In genomic region chr4:155847591-155848352, GRCm38 (mm10) we compare ENCODE assay signal across 8 mouse cellular contexts. TPM values are rescaled to one million over a fixed set of nuclear protein-coding genes. Genes with fewer than 3 reads are reported as not detected.
DNase-seq lines count a peak whose midpoint lies in the region; ATAC-seq and TF ChIP-seq lines count a peak whose summit lies in the region.

No protein-coding gene starts in this region.

- peaks cover 27% of the 10 kb centered on the region for H3K4me1 ChIP-seq in embryonic facial prominence, embryonic 13.5 days
- H3K4me1 ChIP-seq in heart, postnatal 0 days (ENCODE audit: control insufficient read depth, insufficient read depth) = peaks cover 16% of the 10 kb centered on the region
- H3K4me1 ChIP-seq in limb, embryonic 10.5 days = peaks cover 24% of the 10 kb centered on the region

- peak; percentile 31 to 42 for DNase-seq in B cell, adult 2 months
- peak; percentile 46 for DNase-seq in NIH3T3 (ENCODE audit: low read depth)
- peak; percentile 11 for DNase-seq in heart, postnatal 0 days (ENCODE audit: low spot score)
- peak; percentile 67 for DNase-seq in limb, embryonic 10.5 days (ENCODE audit: low spot score)
- peak; percentile 44 for DNase-seq in mesoderm, embryonic 11.5 days (ENCODE audit: low read depth, low spot score)
- peak; percentile 63 for DNase-seq in testis, postnatal 10 days (ENCODE audit: low spot score)
- DNase-seq in left cerebral cortex, adult 9 months (ENCODE audit: low spot score in 2 of 2) = no peak

- no peak overlapping the region for H3K27ac ChIP-seq in embryonic facial prominence, embryonic 13.5 days
- peak overlapping the region; percentile 49 for H3K27ac ChIP-seq in heart, postnatal 0 days (ENCODE audit: low read depth)
- peak overlapping the region; percentile 89 for H3K27ac ChIP-seq in limb, embryonic 10.5 days

- ATAC-seq in embryonic facial prominence, embryonic 13.5 days (ENCODE audit: insufficient number of reproducible peaks, insufficient read depth, low FRiP score, low TSS enrichment, low read depth) = 0 out of 2 replicates have a peak, but pooled peaks have one; percentile 22
- peak; percentile 46 for ATAC-seq in heart, postnatal 0 days (ENCODE audit: insufficient read depth, low read depth)

- no peaks in the 10 kb centered on the region for H3K9me3 ChIP-seq in embryonic facial prominence, embryonic 13.5 days
- no peaks in the 10 kb centered on the region for H3K9me3 ChIP-seq in heart, postnatal 0 days (replicated peaks; ENCODE audit: control insufficient read depth, low read length)
- H3K9me3 ChIP-seq in limb, embryonic 10.5 days (replicated peaks) = no peaks in the 10 kb centered on the region

- H3K9ac ChIP-seq in embryonic facial prominence, embryonic 13.5 days = peak overlapping the region; percentile 88
- H3K9ac ChIP-seq in heart, postnatal 0 days (replicated peaks; ENCODE audit: low read depth, low read length) = peak overlapping the region; percentile 80

- peak overlapping the region; percentile 81 for H3K4me3 ChIP-seq in embryonic facial prominence, embryonic 13.5 days
- peak overlapping the region; percentile 63 for H3K4me3 ChIP-seq in heart, postnatal 0 days (ENCODE audit: low read depth, low read length)
- H3K4me3 ChIP-seq in limb, embryonic 10.5 days = peak overlapping the region; percentile 82

- 2% methylated on average over 56 of the region's 69 CpGs for WGBS in embryonic facial prominence, embryonic 13.5 days
- 2% methylated on average over 55 of the region's 69 CpGs for WGBS in heart, postnatal 0 days
- WGBS in limb, embryonic 10.5 days = 2% methylated on average over 69 of the region's 69 CpGs

- H3K4me2 ChIP-seq in embryonic facial prominence, embryonic 13.5 days = peak overlapping the region; percentile 89
- H3K4me2 ChIP-seq in heart, postnatal 0 days (ENCODE audit: low read depth, low read length) = peak overlapping the region; percentile 74

- no peaks in the 10 kb centered on the region for H3K27me3 ChIP-seq in embryonic facial prominence, embryonic 13.5 days
- H3K27me3 ChIP-seq in heart, postnatal 0 days (ENCODE audit: control insufficient read depth, insufficient read depth, low read length) = no peaks in the 10 kb centered on the region
- H3K27me3 ChIP-seq in limb, embryonic 10.5 days (ENCODE audit: low read depth, poor library complexity, severe bottlenecking) = 0 out of 2 replicates have a peak, but pooled peaks cover under 1% of the 10 kb centered on the region

- peaks cover 10% of the 10 kb centered on the region for H3K36me3 ChIP-seq in embryonic facial prominence, embryonic 13.5 days
- no peaks in the 10 kb centered on the region for H3K36me3 ChIP-seq in heart, postnatal 0 days (replicated peaks; ENCODE audit: control insufficient read depth, insufficient read depth, low read length)
- H3K36me3 ChIP-seq in limb, embryonic 10.5 days = peaks cover 15% of the 10 kb centered on the region

- TF ChIP-seq EP300 in heart, postnatal 0 days (IDR thresholded peaks at IDR 0.05; ENCODE audit: low read depth) = no peak

- no peak for TF ChIP-seq CTCF in heart, postnatal 0 days (IDR thresholded peaks at IDR 0.05; ENCODE audit: low read depth)

RNA-seq across cellular contexts. Expression of gene Dvl1, which starts 0.6 kb away (rescaled TPM):
- 4.0 and 5.4 TPM in 2 replicates for polyA plus RNA-seq in embryonic facial prominence, embryonic 13.5 days (2015; fragmentation: Nextera tagmentation; extraction: Ambion mirVana)
- total RNA-seq in heart, postnatal 0 days (2014; rRNA removed; ENCODE audit: low replicate concordance) = 49.5 and 76.4 TPM in 2 replicates
- polyA plus RNA-seq in heart, postnatal 0 days (2015; fragmentation: Nextera tagmentation; extraction: Ambion mirVana) = 2.8 and 2.9 TPM in 2 replicates
- polyA plus RNA-seq in limb, embryonic 10.5 days (2016; fragmentation: Nextera tagmentation; extraction: Ambion mirVana) = 3.8 and 4.7 TPM in 2 replicates

RNA-seq across cellular contexts. Expression of gene Mxra8, which starts 8.3 kb away (rescaled TPM):
- polyA plus RNA-seq in embryonic facial prominence, embryonic 13.5 days (2015; fragmentation: Nextera tagmentation; extraction: Ambion mirVana) = 69.6 and 71.8 TPM in 2 replicates
- total RNA-seq in heart, postnatal 0 days (2014; rRNA removed; ENCODE audit: low replicate concordance) = 99.5 and 113 TPM in 2 replicates
- 57.8 and 62.6 TPM in 2 replicates for polyA plus RNA-seq in heart, postnatal 0 days (2015; fragmentation: Nextera tagmentation; extraction: Ambion mirVana)
- polyA plus RNA-seq in limb, embryonic 10.5 days (2016; fragmentation: Nextera tagmentation; extraction: Ambion mirVana) = 39.2 and 48.9 TPM in 2 replicates

RNA-seq across cellular contexts. Expression of gene Tas1r3, which starts 15.4 kb away (rescaled TPM):
- polyA plus RNA-seq in embryonic facial prominence, embryonic 13.5 days (2015; fragmentation: Nextera tagmentation; extraction: Ambion mirVana) = 0.55 and 0.62 TPM in 2 replicates
- 0.11 and 0.19 TPM in 2 replicates for total RNA-seq in heart, postnatal 0 days (2014; rRNA removed; ENCODE audit: low replicate concordance)
- 0.04 and 0.05 TPM in 2 replicates for polyA plus RNA-seq in heart, postnatal 0 days (2015; fragmentation: Nextera tagmentation; extraction: Ambion mirVana)
- polyA plus RNA-seq in limb, embryonic 10.5 days (2016; fragmentation: Nextera tagmentation; extraction: Ambion mirVana) = 0.24 and 0.31 TPM in 2 replicates

RNA-seq across cellular contexts. Expression of gene Aurkaip1, which starts 16.7 kb away (rescaled TPM):
- 131 and 150 TPM in 2 replicates for polyA plus RNA-seq in embryonic facial prominence, embryonic 13.5 days (2015; fragmentation: Nextera tagmentation; extraction: Ambion mirVana)
- 122 and 146 TPM in 2 replicates for total RNA-seq in heart, postnatal 0 days (2014; rRNA removed; ENCODE audit: low replicate concordance)
- 155 TPM in 2 replicates for polyA plus RNA-seq in heart, postnatal 0 days (2015; fragmentation: Nextera tagmentation; extraction: Ambion mirVana)
- polyA plus RNA-seq in limb, embryonic 10.5 days (2016; fragmentation: Nextera tagmentation; extraction: Ambion mirVana) = 186 and 204 TPM in 2 replicates

RNA-seq across cellular contexts. Expression of gene Cptp, which starts 21.5 kb away (rescaled TPM):
- polyA plus RNA-seq in embryonic facial prominence, embryonic 13.5 days (2015; fragmentation: Nextera tagmentation; extraction: Ambion mirVana) = 15.6 and 16.4 TPM in 2 replicates
- total RNA-seq in heart, postnatal 0 days (2014; rRNA removed; ENCODE audit: low replicate concordance) = 9.8 and 11.8 TPM in 2 replicates
- 7.0 and 7.2 TPM in 2 replicates for polyA plus RNA-seq in heart, postnatal 0 days (2015; fragmentation: Nextera tagmentation; extraction: Ambion mirVana)
- polyA plus RNA-seq in limb, embryonic 10.5 days (2016; fragmentation: Nextera tagmentation; extraction: Ambion mirVana) = 18.9 and 19.0 TPM in 2 replicates

Comparison
In these comparisons a context has a peak if more than half of its experiments do, and no peak if none do; other contexts are left out.
1. DNase-seq: peak in B cell, adult 2 months (2 of 2), NIH3T3 (single experiment), heart, postnatal 0 days (single experiment), limb, embryonic 10.5 days (single experiment), mesoderm, embryonic 11.5 days (single experiment) and testis, postnatal 10 days (single experiment); none in left cerebral cortex, adult 9 months (0 of 2).
2. Peak in every context shown above with its lines, with median percentiles within 50 percentile points of each other: H3K4me3 ChIP-seq.